ENCODE assay signal across 32 mouse cellular contexts in genomic region chr9:119120168-119120560, GRCm38 (mm10). TPM values are rescaled to one million over a fixed set of nuclear protein-coding genes. Genes with fewer than 3 reads are reported as not detected.
A peak's percentile ranks its signal among the peaks of the same experiment; 100 is the strongest.
DNase-seq lines count a peak whose midpoint lies in the region; ATAC-seq and TF ChIP-seq lines count a peak whose summit lies in the region.
"Had no signal": no experiment of that assay in that cellular context is flagged by ENCODE, and none has a peak within 500 bp of the region (broad histone marks: within the 10 kb centered on the region; RNA-seq: fewer than 3 reads in every experiment).

No protein-coding gene starts in this region.

- no peak for DNase-seq in kidney, adult 2 months
- DNase-seq in kidney, adult 8-10 months, result no peak
- DNase-seq in NIH3T3 (ENCODE audit: low read depth), result peak; percentile 24
- DNase-seq in kidney, postnatal 0 days (ENCODE audit: low spot score), result no peak
- peak; percentile 45 to 63 for DNase-seq in kidney, postnatal 25 days
- no peak for DNase-seq in Muller cell, postnatal 12 days (ENCODE audit: inconsistent ontology term)
- DNase-seq in layer of hippocampus, adult 8-10 months (ENCODE audit: low spot score in 2 of 2), result no peak
- DNase-seq: adrenal gland, postnatal 10 days; adrenal gland, postnatal 36 days; B cell, adult 2 months; cerebellum, adult 18-20 months; cerebellum, adult 9-10 months; gastrocnemius, postnatal 10 days; gastrocnemius, postnatal 36 days; heart, adult 2 months; heart, postnatal 14 days; heart, postnatal 4 days had no signal

- H3K4me1 ChIP-seq in kidney, adult 2 months (ENCODE audit: control insufficient read depth, insufficient read depth, low read length), result peaks cover 7% of the 10 kb centered on the region; the same call in 1 of the 2 replicates
- peaks cover 8% of the 10 kb centered on the region; the same call in 1 of the 2 replicates for H3K4me1 ChIP-seq in kidney, postnatal 0 days (replicated peaks; ENCODE audit: insufficient read depth, low read length)
- H3K4me1 ChIP-seq: heart, embryonic 13.5 days had no signal

- TF ChIP-seq CTCF in kidney, adult 2 months (conservative IDR thresholded peaks at IDR 0.05; ENCODE audit: insufficient read depth, insufficient read length, low read depth, low read length), result no peak
- TF ChIP-seq CTCF in kidney, postnatal 0 days (IDR thresholded peaks at IDR 0.05; ENCODE audit: low read depth), result no peak

- 38% methylated on average over 3 of the region's 3 CpGs for WGBS in kidney, adult 2 months
- 38% methylated on average over 3 of the region's 3 CpGs for WGBS in kidney, postnatal 0 days

- no peak for TF ChIP-seq POLR2A in kidney, adult 2 months (IDR thresholded peaks at IDR 0.05; ENCODE audit: low read depth, low read length)

- peak overlapping the region; percentile 7; the same call in 1 of the 2 replicates for H3K4me3 ChIP-seq in kidney, adult 2 months (ENCODE audit: insufficient read depth, low read depth, low read length)
- no peak overlapping the region for H3K4me3 ChIP-seq in kidney, postnatal 0 days (replicated peaks; ENCODE audit: low read depth, low read length)
- H3K4me3 ChIP-seq: forebrain, embryonic 10.5 days; forebrain, embryonic 13.5 days; heart, adult 2 months; heart, embryonic 10.5 days; heart, embryonic 13.5 days had no signal

- H3K9ac ChIP-seq in kidney, postnatal 0 days (ENCODE audit: low read depth, low read length), result no peak overlapping the region
- H3K9ac ChIP-seq: forebrain, embryonic 13.5 days; heart, embryonic 13.5 days; hindbrain, embryonic 14.5 days had no signal

- no peaks in the 10 kb centered on the region for H3K36me3 ChIP-seq in kidney, adult 2 months (ENCODE audit: control insufficient read depth, insufficient read depth, low read length)
- H3K36me3 ChIP-seq in kidney, postnatal 0 days (ENCODE audit: insufficient read depth, low read length), result no peaks in the 10 kb centered on the region
- H3K36me3 ChIP-seq: forebrain, embryonic 10.5 days; heart, embryonic 10.5 days; heart, embryonic 13.5 days had no signal

- H3K27ac ChIP-seq in kidney, adult 2 months (ENCODE audit: insufficient read depth, low read depth, low read length), result peak overlapping the region; percentile 92
- H3K27ac ChIP-seq in kidney, postnatal 0 days, result peak overlapping the region; percentile 85
- H3K27ac ChIP-seq: forebrain, embryonic 10.5 days; forebrain, embryonic 13.5 days; heart, adult 2 months; heart, embryonic 10.5 days; heart, embryonic 13.5 days; hindbrain, embryonic 14.5 days had no signal

- no peaks in the 10 kb centered on the region for H3K27me3 ChIP-seq in kidney, adult 2 months (replicated peaks; ENCODE audit: control insufficient read depth, insufficient read depth, low read length)
- H3K27me3 ChIP-seq in kidney, postnatal 0 days (ENCODE audit: insufficient read depth, low read length), result no peaks in the 10 kb centered on the region
- H3K27me3 ChIP-seq: forebrain, embryonic 13.5 days; heart, embryonic 13.5 days; Patski had no signal

- no peak for ATAC-seq in kidney, postnatal 0 days (replicated peaks; ENCODE audit: low FRiP score, low read depth)
- ATAC-seq: forebrain, embryonic 13.5 days; forebrain, embryonic 16.5 days had no signal

- H3K4me2 ChIP-seq in kidney, postnatal 0 days (ENCODE audit: low read length), result peak overlapping the region; percentile 21
- H3K4me2 ChIP-seq: forebrain, embryonic 13.5 days; heart, embryonic 13.5 days; hindbrain, embryonic 14.5 days had no signal

- no peaks in the 10 kb centered on the region for H3K9me3 ChIP-seq in kidney, postnatal 0 days (replicated peaks; ENCODE audit: low read length)
- H3K9me3 ChIP-seq: forebrain, embryonic 10.5 days; forebrain, embryonic 13.5 days; heart, embryonic 10.5 days; heart, embryonic 13.5 days had no signal

RNA-seq across cellular contexts. Expression of gene Dlec1, which starts 17.9 kb away (rescaled TPM):
- polyA plus RNA-seq in kidney, adult 2 months (2012; rRNA removed), result 30.3 and 38.7 TPM in 2 replicates
- 6.4 and 6.6 TPM in 2 replicates for polyA plus RNA-seq in kidney, postnatal 0 days (2015; fragmentation: Nextera tagmentation; extraction: Ambion mirVana)
- 10 to 100 TPM in 1 of 4 experiments, 1 to 10 TPM in 3; 2.9 to 10.3 (median 3.9) TPM for total RNA-seq in layer of hippocampus, adult 8-10 months (2022)
- total RNA-seq: gastrocnemius, adult 18-20 months; gastrocnemius, postnatal 36 days; MEL had no signal

RNA-seq across cellular contexts. Expression of gene Plcd1, which starts 26.9 kb away (rescaled TPM):
- 11.3 and 11.8 TPM in 2 replicates for polyA plus RNA-seq in kidney, adult 2 months (2012; rRNA removed)
- polyA plus RNA-seq in kidney, postnatal 0 days (2015; fragmentation: Nextera tagmentation; extraction: Ambion mirVana), result 17.3 and 17.8 TPM in 2 replicates
- 10 to 100 TPM in 3 of 4 experiments, 1 to 10 TPM in 1; 9.7 to 13.7 (median 12.2) TPM for total RNA-seq in layer of hippocampus, adult 8-10 months (2022)
- total RNA-seq: granulocyte monocyte progenitor cell, adult 5-6 weeks; MEL had no signal

RNA-seq across cellular contexts. Expression of gene Acaa1b, which starts 36.7 kb away (rescaled TPM):
- polyA plus RNA-seq in kidney, adult 2 months (2012; rRNA removed), result 417 and 424 TPM in 2 replicates
- polyA plus RNA-seq in kidney, postnatal 0 days (2015; fragmentation: Nextera tagmentation; extraction: Ambion mirVana), result 72.8 and 79.8 TPM in 2 replicates
- 1 to 10 TPM in 3 of 4 experiments, under 1 TPM in 1; 1.00 to 2.0 (median 1.5) TPM for total RNA-seq in layer of hippocampus, adult 8-10 months (2022)
- total RNA-seq: granulocyte monocyte progenitor cell, adult 5-6 weeks had no signal

RNA-seq across cellular contexts. Expression of gene Gm47289, which starts 38.8 kb away (rescaled TPM):
- 0.03 TPM in 1 of 2 replicates, not detected in the other for polyA plus RNA-seq in kidney, adult 2 months (2012; rRNA removed)
- not detected in 2 replicates for polyA plus RNA-seq in kidney, postnatal 0 days (2015; fragmentation: Nextera tagmentation; extraction: Ambion mirVana)
- total RNA-seq in layer of hippocampus, adult 8-10 months (2022), result not detected
- total RNA-seq: adrenal gland, adult 18-20 months; adrenal gland, postnatal 10 days; adrenal gland, postnatal 36 days; gastrocnemius, adult 18-20 months; gastrocnemius, postnatal 10 days; gastrocnemius, postnatal 36 days; granulocyte monocyte progenitor cell, adult 5-6 weeks; heart, adult 2 months; heart, postnatal 14 days; heart, postnatal 4 days; MEL had no signal
- polyA plus RNA-seq: embryonic facial prominence, embryonic 11.5 days; embryonic facial prominence, embryonic 14.5 days; forebrain, embryonic 10.5 days; forebrain, embryonic 13.5 days; forebrain, embryonic 16.5 days; heart, adult 2 months; heart, embryonic 10.5 days; heart, embryonic 16.5 days; hindbrain, embryonic 11.5 days; hindbrain, embryonic 14.5 days; Patski had no signal

Comparison
In these comparisons a context has a peak if more than half of its experiments do, and no peak if none do; other contexts are left out.
1. DNase-seq: peak in NIH3T3 (single experiment) and kidney, postnatal 25 days (2 of 2); none in kidney, adult 2 months (single experiment), kidney, adult 8-10 months (0 of 2), kidney, postnatal 0 days (single experiment), Muller cell, postnatal 12 days (single experiment) and layer of hippocampus, adult 8-10 months (0 of 2).